Mouse (Mus musculus) stomach, postnatal 0 days (tissue): ENCODE data around the gene Kcnj16.

Experiments
- CTCF ChIP-seq: IDR thresholded peaks from 2 replicates; pipeline ENCODE4 v1.5.1; 2016; ENCODE audit warnings: antibody characterized with exemption, low read depth, mild to moderate bottlenecking, moderate library complexity
- EP300 ChIP-seq: optimal IDR thresholded peaks from 2 replicates; pipeline ENCODE3; 2016; ENCODE audit warnings: antibody characterized with exemption

- TF ChIP-seq CTCF (no peak), EP300 (no peak)
These were observed 87.3 kb downstream of the Kcnj16 start for GRCm38 (mm10) chr11:111054854-111055822.
